Mouse (Mus musculus) MEL (cell line): ENCODE measurements around the gene Lgi4. TPM values are rescaled to one million over a fixed set of nuclear protein-coding genes. Genes with fewer than 3 reads are reported as not detected.

ENCODE experiments used
- DNase-seq: peaks from one replicate; pipeline ENCODE4 v3.0.0; 2011; ENCODE audit warnings: low read depth, low spot score
- H3K27ac ChIP-seq: 2 replicates; pipeline ENCODE4 v1.5.1; 2012; ENCODE audit warnings: low read depth, mild to moderate bottlenecking, control low read depth, low read length, moderate library complexity; ENCODE audit not compliant: control insufficient read depth
- H3K27me3 ChIP-seq, 2 experiments: fragments of 150-350 bp in 1 of 2; sonication (generic) in 1 of 2; 2 replicates each; pipeline ENCODE4 v1.6.1; 2012; ENCODE audit warnings: low read length in 2 of 2, mild to moderate bottlenecking in 2 of 2, improper control_type of control experiment in 1 of 2, moderate library complexity in 1 of 2; ENCODE audit not compliant: insufficient read depth in 2 of 2, control insufficient read depth in 1 of 2
- H3K36me3 ChIP-seq, 2 experiments: 2 replicates each; pipeline ENCODE4 v1.6.1; 2012 to 2014; ENCODE audit warnings: low read length in 2 of 2, improper control_type of control experiment in 1 of 2, inconsistent platforms in 1 of 2, mild to moderate bottlenecking in 1 of 2; ENCODE audit not compliant: insufficient read depth in 2 of 2, control insufficient read depth in 1 of 2
- H3K4me1 ChIP-seq, 2 experiments: fragments of 150-350 bp in 1 of 2; sonication (generic) in 1 of 2; 2 replicates each; pipeline ENCODE4 v1.6.1; 2012; ENCODE audit warnings: low read length in 2 of 2, improper control_type of control experiment in 1 of 2, mild to moderate bottlenecking in 1 of 2; ENCODE audit not compliant: insufficient read depth in 2 of 2, control insufficient read depth in 1 of 2
- H3K4me3 ChIP-seq, 2 experiments: fragments of 150-350 bp in 1 of 2; sonication (generic) in 1 of 2; 2 replicates each; pipeline ENCODE4 v1.5.1; 2012; ENCODE audit warnings: low read depth in 2 of 2, low read length in 2 of 2, mild to moderate bottlenecking in 2 of 2, moderate library complexity in 2 of 2, control low read depth in 1 of 2, improper control_type of control experiment in 1 of 2; ENCODE audit not compliant: control insufficient read depth in 1 of 2, insufficient read depth in 1 of 2
- H3K79me2 ChIP-seq: 2 replicates; pipeline ENCODE4 v1.6.1; 2012; ENCODE audit warnings: mild to moderate bottlenecking, low read length, moderate library complexity; ENCODE audit not compliant: control insufficient read depth, poor library complexity, insufficient read depth
- H3K9ac ChIP-seq: 2 replicates; pipeline ENCODE4 v1.6.1; 2012; ENCODE audit warnings: low read depth, mild to moderate bottlenecking, control low read depth, low read length, moderate library complexity; ENCODE audit not compliant: control insufficient read depth, poor library complexity, severe bottlenecking
- H3K9me3 ChIP-seq: fragments of 150-350 bp; sonication (generic); replicated peaks from 2 replicates; pipeline ENCODE4 v1.6.1; 2012; ENCODE audit warnings: mild to moderate bottlenecking, low read length, improper control_type of control experiment, moderate library complexity; ENCODE audit not compliant: insufficient read depth
- BHLHE40 ChIP-seq: IDR thresholded peaks from 2 replicates; pipeline ENCODE4 v1.6.1; 2012; ENCODE audit warnings: low read depth, mild to moderate bottlenecking, inconsistent platforms, low read length, improper control_type of control experiment, borderline replicate concordance
- CHD1 ChIP-seq: IDR thresholded peaks from 2 replicates; pipeline ENCODE4 v1.6.1; 2012; ENCODE audit warnings: low read depth, mild to moderate bottlenecking, inconsistent platforms, low read length, improper control_type of control experiment
- CHD2 ChIP-seq: IDR thresholded peaks from 2 replicates; pipeline ENCODE4 v1.6.1; 2011; ENCODE audit warnings: low read length, improper control_type of control experiment
- CTCF ChIP-seq, 3 experiments: IDR thresholded peaks in 2 of 3; conservative IDR thresholded peaks in 1 of 3; 2 replicates each; pipeline ENCODE4 v1.5.1; 2011 to 2012; ENCODE audit warnings: low read length in 3 of 3, low read depth in 2 of 3, mild to moderate bottlenecking in 2 of 3, improper control_type of control experiment in 1 of 3, inconsistent platforms in 1 of 3, mixed read lengths in 1 of 3, moderate library complexity in 1 of 3; ENCODE audit not compliant: control insufficient read depth in 1 of 3, insufficient read depth in 1 of 3, poor library complexity in 1 of 3, severe bottlenecking in 1 of 3
- E2F4 ChIP-seq: IDR thresholded peaks from 2 replicates; pipeline ENCODE4 v1.6.1; 2011; ENCODE audit warnings: low read depth, low read length, improper control_type of control experiment, borderline replicate concordance
- JUND ChIP-seq: IDR thresholded peaks from 2 replicates; pipeline ENCODE4 v1.6.1; 2011; ENCODE audit warnings: low read depth, mild to moderate bottlenecking, improper control_type of control experiment, low read length
- KAT2A ChIP-seq: conservative IDR thresholded peaks from 2 replicates; pipeline ENCODE4 v1.6.1; 2012; ENCODE audit warnings: low read depth, low read length, improper control_type of control experiment, inconsistent platforms
- MAX ChIP-seq: IDR thresholded peaks from 2 replicates; pipeline ENCODE4 v1.6.1; 2011; ENCODE audit warnings: low read length, improper control_type of control experiment
- MEF2A ChIP-seq: IDR thresholded peaks from 2 replicates; pipeline ENCODE4 v1.6.1; 2014; ENCODE audit warnings: low read depth, mild to moderate bottlenecking, inconsistent platforms, low read length, improper control_type of control experiment; ENCODE audit not compliant: poor library complexity, insufficient replicate concordance, severe bottlenecking; ENCODE audit errors: extremely low read depth
- MYC ChIP-seq: IDR thresholded peaks from 2 replicates; pipeline ENCODE4 v1.6.1; 2011; ENCODE audit warnings: low read depth, mild to moderate bottlenecking, low read length, improper control_type of control experiment, moderate library complexity
- NRF1 ChIP-seq: IDR thresholded peaks from 2 replicates; pipeline ENCODE4 v1.6.1; 2014; ENCODE audit warnings: low read depth, mild to moderate bottlenecking, inconsistent platforms, low read length, improper control_type of control experiment, moderate library complexity; ENCODE audit not compliant: poor library complexity, insufficient read depth, severe bottlenecking
- SMC3 ChIP-seq: IDR thresholded peaks from 2 replicates; pipeline ENCODE4 v1.6.1; 2011; ENCODE audit warnings: low read depth, low read length, improper control_type of control experiment
- UBTF ChIP-seq: IDR thresholded peaks from 2 replicates; pipeline ENCODE4 v1.6.1; 2012; ENCODE audit warnings: low read depth, mild to moderate bottlenecking, inconsistent platforms, low read length, improper control_type of control experiment, moderate library complexity, borderline replicate concordance; ENCODE audit not compliant: insufficient read depth
- USF1 ChIP-seq: IDR thresholded peaks from 2 replicates; pipeline ENCODE4 v1.6.1; 2014; ENCODE audit warnings: low read depth, mild to moderate bottlenecking, inconsistent platforms, low read length, improper control_type of control experiment, moderate library complexity
- USF2 ChIP-seq, 2 experiments: IDR thresholded peaks; 2 replicates each; pipeline ENCODE4 v1.6.1; 2011 to 2012; ENCODE audit warnings: improper control_type of control experiment in 2 of 2, low read length in 2 of 2, borderline replicate concordance in 1 of 2, inconsistent platforms in 1 of 2, low read depth in 1 of 2, mild to moderate bottlenecking in 1 of 2; ENCODE audit not compliant: insufficient read depth in 1 of 2
- ZC3H11A ChIP-seq: IDR thresholded peaks from 2 replicates; pipeline ENCODE4 v1.6.1; 2012; ENCODE audit warnings: low read depth, mild to moderate bottlenecking, inconsistent platforms, low read length, improper control_type of control experiment
- ZKSCAN1 ChIP-seq: IDR thresholded peaks from 2 replicates; pipeline ENCODE4 v1.6.1; 2012; ENCODE audit warnings: low read depth, mild to moderate bottlenecking, inconsistent platforms, low read length, improper control_type of control experiment, moderate library complexity
- ZNF384 ChIP-seq: IDR thresholded peaks from 2 replicates; pipeline ENCODE4 v1.6.1; 2012; ENCODE audit warnings: low read depth, mild to moderate bottlenecking, inconsistent platforms, low read length, improper control_type of control experiment
- polyA plus RNA-seq, 2 experiments: library from polyadenylated mRNA; stranded (reverse) in 1 of 2; unstranded in 1 of 2; fragments of >175 nt in 1 of 2; fragments of >200 nt in 1 of 2; gene quantifications; 2 replicates each; pipeline versions ENCODE4 v1.2.1 to v1.2.4; 2012; ENCODE audit warnings: low replicate concordance in 2 of 2, low read depth in 1 of 2; ENCODE audit not compliant: insufficient read length in 2 of 2, insufficient read depth in 1 of 2, missing spikeins in 1 of 2
- total RNA-seq: library from RNA; depleted of rRNA; stranded (reverse); fragments of 300-350 nt; gene quantifications from 2 replicates; pipeline ENCODE4 v1.2.3, GENCODE M21; 2012

Lgi4 gene
- total and polyA plus RNA-seq, 3 experiments, result not detected

DNA sequence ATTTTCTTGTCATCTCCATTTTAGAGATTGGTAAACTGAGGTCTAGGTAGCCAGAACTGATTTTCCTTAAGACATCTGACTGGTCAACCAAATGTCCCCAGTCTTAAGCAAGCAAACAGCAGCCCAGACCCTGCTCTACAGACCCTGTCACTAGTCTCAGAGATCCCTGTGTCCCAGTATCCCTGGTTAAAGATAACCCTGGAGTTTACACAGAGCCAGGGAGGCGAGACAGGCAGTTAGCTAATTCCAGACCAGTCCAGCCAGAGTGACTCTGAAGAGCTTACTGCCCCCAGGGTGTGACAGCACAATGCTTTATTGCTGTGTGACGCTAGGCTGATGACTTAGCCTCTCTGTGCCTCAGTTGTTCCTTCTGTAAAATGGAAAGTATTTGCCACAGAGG lies 2.1 kb upstream of the Lgi4 start, which contains the start of gene Fxyd1:
Gene Fxyd1 (minus strand): TSS at position 129 of the 400 bp plus-strand sequence.
- H3K9me3 ChIP-seq, result no peaks in the 10 kb centered on the region
- no peaks in the 10 kb centered on the region for H3K36me3 ChIP-seq
- TF ChIP-seq USF1 (no peak), NRF1 (no peak), ZC3H11A (no peak), KAT2A (no peak), BHLHE40 (no peak), ZKSCAN1 (no peak), ZNF384 (no peak)
- no peak within 1 kb of the TSS for H3K4me3 ChIP-seq
- no peaks in the 10 kb centered on the region for H3K27me3 ChIP-seq
- H3K79me2 ChIP-seq, result no peaks in the 10 kb centered on the region
- no peaks in the 10 kb centered on the region; a peak in 1 of 4 replicates for H3K4me1 ChIP-seq
- H3K27ac ChIP-seq, result no peak within 1 kb of the TSS
- no peak within 1 kb of the TSS for H3K9ac ChIP-seq
- DNase-seq, result no peak

- Histone ChIP-seq H3K79me2 (no peaks in the 10 kb centered on the region), H3K27me3 (no peaks in the 10 kb centered on the region), H3K4me3 (no peak overlapping the region), H3K36me3 (no peaks in the 10 kb centered on the region), H3K27ac (no peak overlapping the region), H3K9me3 (no peaks in the 10 kb centered on the region), H3K9ac (no peak overlapping the region), H3K4me1 (no peaks in the 10 kb centered on the region; a peak in 1 of 4 replicates)
- no peak for TF ChIP-seq CHD1
- TF ChIP-seq MYC, result no peak
- TF ChIP-seq CHD2, result no peak
- TF ChIP-seq UBTF, result no peak
- no peak for TF ChIP-seq SMC3
- TF ChIP-seq USF2 (IDR thresholded peaks at IDR 0.05; ENCODE audit: borderline replicate concordance in 1 of 2, insufficient read depth in 1 of 2, low read depth in 1 of 2, low read length in 2 of 2), result no peak
- TF ChIP-seq CTCF (IDR thresholded peaks at IDR 0.05 in 2 of 3, conservative IDR thresholded peaks at IDR 0.05 in 1 of 3; ENCODE audit: control insufficient read depth in 1 of 3, insufficient read depth in 1 of 3, low read depth in 2 of 3, low read length in 3 of 3, poor library complexity in 1 of 3, severe bottlenecking in 1 of 3), result no peak
- TF ChIP-seq JUND, result no peak
- TF ChIP-seq ZC3H11A, result no peak
- no peak for TF ChIP-seq MEF2A
- TF ChIP-seq ZNF384, result no peak
- no peak for TF ChIP-seq E2F4
- TF ChIP-seq MAX, result no peak
- DNase-seq, result no peak
Observed at GRCm38 (mm10) chr7:31057730-31058129, 1.4 kb upstream of the Lgi4 start.
